ENCODE assay signal across 11 mouse cellular contexts in the genomic region with DNA sequence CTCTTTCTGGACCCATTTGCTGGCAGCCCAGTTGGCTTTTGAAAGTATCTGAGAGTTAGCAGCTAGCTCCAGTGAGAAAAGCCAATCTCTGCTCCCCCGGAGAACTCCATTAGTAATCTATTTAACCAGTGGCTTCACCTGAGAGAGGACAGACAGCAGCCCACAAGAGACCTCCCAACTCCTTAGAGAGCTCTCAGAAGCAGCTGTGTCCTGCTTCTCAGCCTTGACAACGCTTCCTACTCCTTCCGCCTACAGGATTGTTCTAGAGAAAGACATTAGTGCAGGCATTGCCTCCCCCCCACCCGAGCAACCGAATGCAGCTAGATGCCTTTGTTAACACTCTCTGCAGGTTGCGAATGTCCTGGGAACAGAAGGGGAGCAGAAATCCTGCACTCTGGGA. TPM values are rescaled to one million over a fixed set of nuclear protein-coding genes. Genes with fewer than 3 reads are reported as not detected.
DNase-seq lines count a peak whose midpoint lies in the region; ATAC-seq and TF ChIP-seq lines count a peak whose summit lies in the region.
"Had no signal": no experiment of that assay in that cellular context is flagged by ENCODE, and none has a peak within 500 bp of the region (broad histone marks: within the 10 kb centered on the region; RNA-seq: fewer than 3 reads in every experiment).

No protein-coding gene starts in this region.

- no peak overlapping the region for H3K4me2 ChIP-seq in forebrain, embryonic 16.5 days (ENCODE audit: low read length)
- H3K4me2 ChIP-seq in lung, embryonic 14.5 days: no peak overlapping the region
- H3K4me2 ChIP-seq: limb, embryonic 13.5 days had no signal

- H3K27ac ChIP-seq in forebrain, embryonic 10.5 days: peak overlapping the region; percentile 26
- H3K27ac ChIP-seq in forebrain, embryonic 16.5 days (ENCODE audit: low read length): no peak overlapping the region
- H3K27ac ChIP-seq in lung, embryonic 14.5 days (ENCODE audit: low read depth): peak overlapping the region; percentile 27; the same call in 1 of the 2 replicates
- H3K27ac ChIP-seq in olfactory bulb, adult 2 months (ENCODE audit: insufficient read depth, low read depth, low read length): peak overlapping the region; percentile 79
- H3K27ac ChIP-seq: limb, embryonic 13.5 days had no signal

- TF ChIP-seq CTCF in lung, embryonic 14.5 days (IDR thresholded peaks at IDR 0.05; ENCODE audit: low read depth): no peak
- no peak for TF ChIP-seq CTCF in olfactory bulb, adult 2 months (IDR thresholded peaks at IDR 0.05; ENCODE audit: insufficient read depth, low read depth, low read length)

- H3K36me3 ChIP-seq in forebrain, embryonic 10.5 days (replicated peaks): no peaks in the 10 kb centered on the region
- no peaks in the 10 kb centered on the region for H3K36me3 ChIP-seq in forebrain, embryonic 16.5 days (ENCODE audit: control insufficient read depth, insufficient read depth)
- H3K36me3 ChIP-seq in lung, embryonic 14.5 days (ENCODE audit: insufficient read depth): no peaks in the 10 kb centered on the region
- H3K36me3 ChIP-seq: limb, embryonic 13.5 days had no signal

- H3K9me3 ChIP-seq in forebrain, embryonic 10.5 days: no peaks in the 10 kb centered on the region
- H3K9me3 ChIP-seq in forebrain, embryonic 16.5 days (ENCODE audit: control insufficient read depth, low read length): no peaks in the 10 kb centered on the region
- no peaks in the 10 kb centered on the region for H3K9me3 ChIP-seq in lung, embryonic 14.5 days (ENCODE audit: low read depth, low read length)
- H3K9me3 ChIP-seq: limb, embryonic 13.5 days had no signal

- H3K27me3 ChIP-seq in forebrain, embryonic 10.5 days (ENCODE audit: poor library complexity, severe bottlenecking): no peaks in the 10 kb centered on the region
- H3K27me3 ChIP-seq in forebrain, embryonic 16.5 days (replicated peaks; ENCODE audit: control insufficient read depth, insufficient read depth, low read length): no peaks in the 10 kb centered on the region
- H3K27me3 ChIP-seq in lung, embryonic 14.5 days (ENCODE audit: insufficient read depth, low read length): no peaks in the 10 kb centered on the region
- H3K27me3 ChIP-seq: limb, embryonic 13.5 days had no signal

- H3K4me1 ChIP-seq in forebrain, embryonic 10.5 days: peaks cover 7% of the 10 kb centered on the region
- H3K4me1 ChIP-seq in forebrain, embryonic 16.5 days (replicated peaks; ENCODE audit: control insufficient read depth, insufficient read depth, low read length): no peaks in the 10 kb centered on the region
- 0 out of 2 replicates have a peak, but pooled peaks cover 4% of the 10 kb centered on the region for H3K4me1 ChIP-seq in lung, embryonic 14.5 days (ENCODE audit: insufficient read depth)
- H3K4me1 ChIP-seq in olfactory bulb, adult 2 months (ENCODE audit: control insufficient read depth, insufficient read depth, low read length): peaks cover 7% of the 10 kb centered on the region; the same call in 1 of the 2 replicates
- H3K4me1 ChIP-seq: limb, embryonic 13.5 days had no signal

- WGBS in forebrain, embryonic 10.5 days: 25% methylated on average over 6 of the region's 6 CpGs
- 9% methylated on average over 6 of the region's 6 CpGs for WGBS in forebrain, embryonic 16.5 days
- 18% methylated on average over 6 of the region's 6 CpGs for WGBS in lung, embryonic 14.5 days
- 11% methylated on average over 6 of the region's 6 CpGs for WGBS in olfactory bulb, adult 2 months

- no peak overlapping the region for H3K4me3 ChIP-seq in forebrain, embryonic 10.5 days
- no peak overlapping the region for H3K4me3 ChIP-seq in forebrain, embryonic 16.5 days (replicated peaks; ENCODE audit: low read length)
- H3K4me3 ChIP-seq in lung, embryonic 14.5 days (ENCODE audit: low read depth, low read length): no peak overlapping the region
- H3K4me3 ChIP-seq in olfactory bulb, adult 2 months (ENCODE audit: insufficient read depth, low read depth, low read length): no peak overlapping the region
- H3K4me3 ChIP-seq: limb, embryonic 13.5 days had no signal

- ATAC-seq in forebrain, embryonic 16.5 days: no peak
- no peak for ATAC-seq in lung, embryonic 14.5 days (ENCODE audit: insufficient read depth)

- no peak for DNase-seq in forebrain, embryonic 10.5 days (ENCODE audit: extremely low spot score, low spot score)
- peak; percentile 12 for DNase-seq in lung, embryonic 14.5 days
- no peak for DNase-seq in lung, adult 18-20 months
- DNase-seq in kidney, postnatal 36 days: peak; percentile 24 to 29
- no peak for DNase-seq in lung, postnatal 10 days
- DNase-seq in gastrocnemius, adult 18-20 months (ENCODE audit: low spot score): no peak
- DNase-seq: cerebellum, adult 11 months had no signal

- H3K9ac ChIP-seq in forebrain, embryonic 16.5 days (replicated peaks; ENCODE audit: low read depth, low read length): no peak overlapping the region
- no peak overlapping the region for H3K9ac ChIP-seq in lung, embryonic 14.5 days
- H3K9ac ChIP-seq: limb, embryonic 13.5 days had no signal

- no peak for TF ChIP-seq POLR2A in olfactory bulb, adult 2 months (IDR thresholded peaks at IDR 0.05; ENCODE audit: insufficient read depth, low read depth, low read length)

RNA-seq across cellular contexts. Expression of gene Ryr2, which starts 59.6 kb away (rescaled TPM):
- 0.14 and 0.19 TPM in 2 replicates for polyA plus RNA-seq in forebrain, embryonic 10.5 days (2016; fragmentation: Nextera tagmentation; extraction: Ambion mirVana)
- 0.93 and 2.2 TPM in 2 replicates for polyA plus RNA-seq in forebrain, embryonic 16.5 days (2015; fragmentation: Nextera tagmentation; extraction: Ambion mirVana)
- polyA plus RNA-seq in lung, embryonic 14.5 days (2014; fragmentation: Nextera tagmentation; extraction: Ambion mirVana): 2.3 TPM in 2 replicates
- 51.1 and 196 TPM in 2 replicates for polyA plus RNA-seq in olfactory bulb, adult 2 months (2012; ENCODE audit: insufficient read depth, insufficient read length, low replicate concordance, missing spikeins)
- under 1 TPM; 0.16 to 0.45 TPM for total RNA-seq in gastrocnemius, adult 18-20 months (2021)
- total RNA-seq: megakaryocyte, adult 5-6 weeks had no signal

Comparison
In these comparisons a context has a peak if more than half of its experiments do, and no peak if none do; other contexts are left out.
1. DNase-seq: peak in lung, embryonic 14.5 days (single experiment) and kidney, postnatal 36 days (2 of 2); none in forebrain, embryonic 10.5 days (single experiment), lung, adult 18-20 months (0 of 2), lung, postnatal 10 days (single experiment) and gastrocnemius, adult 18-20 months (single experiment).
2. RNA of gene Ryr2, which starts 59.6 kb away (polyA plus RNA-seq): 51.1 to 196 TPM in olfactory bulb, adult 2 months; 2.3 TPM in lung, embryonic 14.5 days, 0.93 to 2.2 TPM in forebrain, embryonic 16.5 days and 0.14 to 0.19 TPM in forebrain, embryonic 10.5 days; every median in the first group is over 10 times any median in the second.